Mouse (Mus musculus) embryonic fibroblast, embryonic 13.5 days (primary cell): Measurements from ENCODE around the gene Trp73.

Experiments
- CTCF ChIP-seq: IDR thresholded peaks from 2 replicates; pipeline ENCODE4 v1.5.1; 2011; ENCODE audit warnings: mild to moderate bottlenecking, control low read depth, low read length, moderate library complexity, borderline replicate concordance; ENCODE audit not compliant: insufficient read depth
- POLR2A ChIP-seq: IDR thresholded peaks from 2 replicates; pipeline ENCODE4 v1.6.1; 2011; ENCODE audit warnings: low read depth, mild to moderate bottlenecking, control low read depth, low read length, moderate library complexity

- no peak for TF ChIP-seq POLR2A
- no peak for TF ChIP-seq CTCF
Observed at GRCm38 (mm10) chr4:154171931-154172604, 32.1 kb upstream of the Trp73 start.
